Mouse (Mus musculus) cerebral cortex, adult 2 months (tissue): Measurements from ENCODE around the gene Gm20388.

Experiments used
- WGBS: fragments of 180-500 bp; shearing (Covaris S2); methylation state at CpG from one replicate; pipeline ENCODE4 v1.1.7; 2018; 5-methylcytosine and 5-hydroxymethylcytosine counted together

Gm20388 gene

DNA sequence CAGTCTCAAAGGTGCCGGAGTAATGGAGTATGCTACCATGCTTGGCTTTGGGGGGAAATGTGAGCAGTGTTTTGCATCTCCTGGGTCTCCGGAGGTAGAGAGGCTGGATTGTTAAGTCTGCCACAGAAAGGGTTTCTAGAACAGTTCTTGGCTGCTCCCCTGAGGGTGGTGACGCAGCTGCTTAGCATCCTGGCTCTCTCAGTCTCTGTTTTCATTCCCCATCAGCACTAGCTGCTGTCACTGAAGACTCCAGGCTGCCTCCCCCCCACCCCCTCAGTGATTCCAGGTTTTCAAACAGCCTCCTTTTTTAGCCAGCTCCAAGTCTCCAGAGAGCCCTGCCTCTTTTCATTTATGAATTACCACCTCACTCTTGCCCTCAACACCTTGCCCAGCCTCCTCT lies 4273.4 kb downstream of the Gm20388 start:
- 28% methylated on average over 3 of the region's 3 CpGs for WGBS

GRCm38 (mm10) chr8:124184507-124184906 lies 4273.9 kb downstream of the Gm20388 start:
- 54% methylated on average over 2 of the region's 2 CpGs for WGBS

- WGBS: 71% methylated on average over 6 of the region's 6 CpGs
These were observed 4274.4 kb downstream of the Gm20388 start for GRCm38 (mm10) chr8:124185081-124185480.

- 82% methylated on average over 7 of the region's 7 CpGs for WGBS
These were observed 4279.7 kb downstream of the Gm20388 start for GRCm38 (mm10) chr8:124190388-124190787.

DNA sequence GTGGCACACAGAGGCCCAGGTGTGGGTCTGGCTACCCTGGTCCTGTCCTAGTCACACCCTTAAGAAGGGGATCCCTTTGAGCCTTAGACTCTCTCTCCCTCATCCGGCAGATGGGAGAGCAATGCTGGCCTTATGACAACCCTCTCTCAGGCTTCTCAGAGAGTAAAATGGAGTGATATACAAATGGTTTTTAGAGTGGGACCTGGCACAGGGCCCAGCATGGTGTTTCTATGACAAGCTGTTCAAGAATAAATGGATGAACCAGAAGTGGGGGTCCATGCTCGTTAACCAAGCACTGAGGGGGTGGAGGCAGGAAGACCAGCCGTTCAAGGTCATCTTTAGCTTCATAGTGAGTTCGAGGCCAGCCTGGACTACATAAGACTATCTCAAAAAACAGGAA lies 4281.6 kb downstream of the Gm20388 start:
- WGBS: 67% methylated on average over 4 of the region's 4 CpGs

DNA sequence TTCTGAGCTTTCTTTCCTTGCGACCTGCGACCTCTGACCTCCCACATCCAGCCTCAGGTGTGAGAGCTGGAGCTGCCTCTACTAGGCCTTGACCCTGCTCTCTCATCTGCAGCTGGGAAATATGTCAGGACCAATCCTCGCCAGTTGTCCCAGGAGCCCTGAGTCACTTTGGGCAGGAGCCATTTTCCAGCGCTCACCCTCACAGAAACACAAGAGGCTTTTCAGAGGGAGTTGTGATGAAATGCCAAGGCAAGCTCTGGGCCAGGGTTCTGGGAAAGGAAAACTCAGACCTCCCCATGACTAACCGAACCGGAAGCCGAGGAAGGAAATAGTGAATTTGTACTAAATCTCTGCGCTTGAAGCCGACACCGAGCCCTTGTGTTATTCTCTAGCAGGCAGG lies 4282.3 kb downstream of the Gm20388 start:
- WGBS: 56% methylated on average over 10 of the region's 10 CpGs

- WGBS: 66% methylated on average over 5 of the region's 5 CpGs
These were observed 4283.4 kb downstream of the Gm20388 start for GRCm38 (mm10) chr8:124193992-124194391.

- WGBS: 58% methylated on average over 5 of the region's 5 CpGs
These were observed 4285.6 kb downstream of the Gm20388 start for GRCm38 (mm10) chr8:124196195-124196594.

GRCm38 (mm10) chr8:124196797-124197196 lies 4286.2 kb downstream of the Gm20388 start:
- 38% methylated on average over 5 of the region's 5 CpGs for WGBS

- WGBS: 91% methylated on average over 7 of the region's 7 CpGs
These were observed 4287.6 kb downstream of the Gm20388 start for GRCm38 (mm10) chr8:124198230-124198629.

DNA sequence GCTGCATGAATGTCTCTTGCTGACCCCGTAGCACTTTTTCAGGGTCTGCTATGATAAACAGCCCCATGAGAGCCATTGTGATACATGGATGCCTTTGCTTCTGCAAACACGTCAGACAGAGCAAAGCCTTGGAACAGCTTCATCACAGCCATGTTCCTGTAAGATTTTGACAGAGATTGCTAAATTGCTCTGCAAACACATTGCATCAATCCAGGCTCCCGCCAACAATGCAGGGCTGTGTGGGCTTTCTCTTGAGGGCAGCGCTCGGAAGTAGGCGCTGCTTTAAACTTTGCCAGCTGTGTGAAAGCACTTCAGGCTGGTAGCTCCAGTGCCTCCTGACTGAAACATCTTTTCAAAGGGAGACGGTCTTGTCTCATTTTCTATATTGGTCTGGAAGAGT lies 4289.8 kb downstream of the Gm20388 start:
- 38% methylated on average over 7 of the region's 7 CpGs for WGBS

DNA sequence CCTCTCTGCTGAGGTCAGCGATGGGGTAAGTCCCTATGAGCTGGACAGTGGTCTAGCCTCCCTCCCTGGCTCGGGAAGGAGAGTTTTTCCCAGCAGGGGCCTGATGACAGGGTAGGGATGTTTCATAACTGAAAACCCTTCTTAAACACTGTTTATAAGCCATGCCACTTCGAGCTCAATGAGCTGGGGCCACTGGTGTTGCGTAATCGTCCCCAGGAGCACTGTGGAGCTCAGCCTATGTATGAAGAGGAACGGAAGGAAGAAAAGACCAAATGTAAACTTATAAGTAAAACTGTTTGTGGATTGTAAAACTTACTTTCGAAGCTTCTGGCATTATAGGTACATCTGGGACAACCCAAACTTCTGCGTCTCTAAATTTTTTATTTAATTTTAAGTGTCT lies 4291.1 kb downstream of the Gm20388 start:
- WGBS: 90% methylated on average over 8 of the region's 8 CpGs

GRCm38 (mm10) chr8:124202895-124203294 lies 4292.3 kb downstream of the Gm20388 start:
- WGBS: 91% methylated on average over 5 of the region's 5 CpGs

GRCm38 (mm10) chr8:124204001-124204601 lies 4293.5 kb downstream of the Gm20388 start:
- WGBS: 50% methylated on average over 13 of the region's 13 CpGs

GRCm38 (mm10) chr8:124212148-124212547 lies 4301.5 kb downstream of the Gm20388 start:
- WGBS: 44% methylated on average over 2 of the region's 2 CpGs

DNA sequence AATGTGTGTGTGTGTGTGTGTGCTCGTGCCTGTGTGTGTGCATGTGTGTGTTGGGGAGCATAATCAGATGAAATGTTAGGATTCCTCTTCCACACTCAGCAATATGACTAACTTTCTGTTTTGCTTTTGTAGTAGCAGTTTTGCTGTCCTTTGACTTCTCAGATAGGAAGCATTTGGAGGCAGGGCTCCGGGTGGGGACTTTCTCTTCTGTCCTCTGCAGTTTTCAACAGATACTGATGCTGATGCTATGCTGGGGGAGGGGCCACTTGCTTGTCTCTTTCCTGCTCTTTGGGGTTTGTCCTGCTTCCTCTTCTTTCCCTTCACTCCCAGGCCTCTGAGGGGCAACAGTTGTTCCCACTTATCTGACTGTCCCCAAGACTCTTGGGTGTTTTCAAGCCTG lies 4319.2 kb downstream of the Gm20388 start:
- WGBS: 81% methylated on average over 2 of the region's 2 CpGs

- 45% methylated on average over 8 of the region's 8 CpGs for WGBS
These were observed 4320.0 kb downstream of the Gm20388 start for GRCm38 (mm10) chr8:124230496-124231175.

DNA sequence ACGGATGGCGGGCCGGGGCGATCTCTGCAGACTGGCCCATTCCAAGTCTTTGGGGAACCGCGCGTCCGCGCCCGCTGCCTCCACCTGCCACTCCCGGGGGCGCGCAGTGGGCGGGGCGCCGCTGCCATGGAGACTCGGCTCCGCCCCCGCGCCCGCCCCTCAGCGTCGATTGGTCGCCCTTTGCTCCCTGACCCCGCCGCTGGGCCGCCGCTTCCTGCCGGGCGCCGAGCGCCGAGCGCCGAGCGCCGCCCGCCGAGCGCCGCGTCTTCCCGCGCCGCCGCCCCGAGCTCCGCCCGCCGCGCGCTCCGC lies 4320.5 kb downstream of the Gm20388 start, which contains the start of gene Galnt2:
Gene Galnt2 (plus strand): TSS at position 216 of the 309 bp plus-strand sequence.
- WGBS: under 1% methylated on average over 53 of the region's 53 CpGs

- 1% methylated on average over 78 of the region's 83 CpGs for WGBS
These were observed 4321.0 kb downstream of the Gm20388 start for GRCm38 (mm10) chr8:124231485-124232279.

DNA sequence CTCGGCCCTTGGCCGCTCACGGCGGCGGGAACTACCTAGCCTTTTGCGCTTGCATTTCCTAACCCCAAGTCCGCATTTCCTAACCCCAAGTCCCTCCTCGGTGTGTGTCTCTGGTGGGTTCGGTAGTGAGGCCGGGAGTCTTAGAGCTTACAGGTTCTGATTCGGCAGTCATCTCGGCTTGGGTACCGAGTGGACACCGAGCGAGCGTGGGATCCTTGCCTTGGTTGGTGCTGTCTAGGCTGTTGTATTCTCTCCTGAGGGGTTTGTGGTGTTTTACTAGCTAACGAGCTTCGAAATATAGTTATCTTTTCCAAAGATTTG lies 4321.6 kb downstream of the Gm20388 start:
- 4% methylated on average over 18 of the region's 18 CpGs for WGBS

GRCm38 (mm10) chr8:124234496-124234895 lies 4323.9 kb downstream of the Gm20388 start:
- 58% methylated on average over 2 of the region's 2 CpGs for WGBS

GRCm38 (mm10) chr8:124235536-124235935 lies 4324.9 kb downstream of the Gm20388 start:
- WGBS: 92% methylated on average over 4 of the region's 4 CpGs

DNA sequence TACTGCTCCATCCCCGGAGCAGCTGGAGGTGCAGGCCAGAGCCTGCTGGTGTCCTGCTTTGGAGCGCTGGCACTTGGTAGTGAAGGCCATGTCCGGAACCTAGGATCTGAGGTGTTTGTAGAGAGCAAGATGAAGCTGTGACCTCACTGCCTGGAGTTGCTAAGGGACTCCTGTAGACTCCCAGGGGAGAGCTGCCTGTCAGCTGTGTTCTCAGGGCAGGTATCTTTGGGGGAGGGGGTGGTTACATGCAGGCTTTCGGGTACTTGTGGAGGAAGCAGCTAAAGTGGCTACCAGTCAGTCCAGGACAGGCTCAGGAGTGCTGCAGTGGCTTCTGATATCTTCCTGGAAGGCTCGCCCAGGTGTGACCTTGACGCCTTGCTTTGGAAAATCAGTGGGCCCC lies 4328.7 kb downstream of the Gm20388 start:
- 91% methylated on average over 6 of the region's 6 CpGs for WGBS
